Mouse (Mus musculus): ENCODE data around the gene Sv2a. TPM values are rescaled to one million over a fixed set of nuclear protein-coding genes. Genes with fewer than 3 reads are reported as not detected.

Sv2a gene
- total and polyA plus RNA-seq, 2 experiments from 2014 or later, result 157 to 167 TPM

DNA sequence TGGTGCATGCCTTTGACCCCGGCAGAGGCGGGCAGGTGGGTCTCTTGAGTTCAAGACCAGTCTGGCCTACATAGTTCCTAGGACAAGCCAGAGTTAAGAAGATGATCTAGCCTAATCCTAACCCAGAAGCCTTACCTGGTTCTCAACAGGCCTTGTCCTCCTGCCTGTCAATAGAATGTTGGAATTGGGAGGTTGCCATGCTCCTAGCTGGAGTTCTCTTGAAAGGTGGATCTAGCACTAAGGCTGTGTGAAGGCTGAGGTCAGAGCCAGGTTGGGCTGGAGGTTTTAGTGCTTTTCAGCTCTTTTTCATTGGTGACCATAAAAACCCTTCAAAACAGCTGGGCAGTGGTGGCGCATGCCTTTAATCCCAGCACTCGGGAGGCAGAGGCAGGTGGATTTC lies 2.5 kb upstream of the Sv2a start:
- no peak overlapping the region for H3K27ac ChIP-seq (ENCODE audit: low read depth, low read length)
- H3K36me3 ChIP-seq (ENCODE audit: insufficient read depth, low read length), result peaks cover 4% of the 10 kb centered on the region; the same call in 1 of the 2 replicates
- WGBS, result 89% methylated on average over 4 of the region's 4 CpGs
- no peak overlapping the region for H3K9ac ChIP-seq (replicated peaks; ENCODE audit: low read length, poor library complexity, severe bottlenecking)
- no peak overlapping the region for H3K4me2 ChIP-seq (ENCODE audit: low read depth, low read length, poor library complexity, severe bottlenecking)
- H3K4me1 ChIP-seq (ENCODE audit: insufficient read depth, low read length), result peaks cover 7% of the 10 kb centered on the region; the same call in 1 of the 2 replicates
- no peak overlapping the region for H3K4me3 ChIP-seq (ENCODE audit: low read depth, low read length)
- ATAC-seq (ENCODE audit: low FRiP score) (no peak), DNase-seq (ENCODE audit: low spot score) (no peak)
- no peaks in the 10 kb centered on the region for H3K27me3 ChIP-seq (ENCODE audit: insufficient read depth, low read length)
- no peak for TF ChIP-seq CTCF (IDR thresholded peaks at IDR 0.05)
- H3K9me3 ChIP-seq (ENCODE audit: low read length), result no peaks in the 10 kb centered on the region

DNA sequence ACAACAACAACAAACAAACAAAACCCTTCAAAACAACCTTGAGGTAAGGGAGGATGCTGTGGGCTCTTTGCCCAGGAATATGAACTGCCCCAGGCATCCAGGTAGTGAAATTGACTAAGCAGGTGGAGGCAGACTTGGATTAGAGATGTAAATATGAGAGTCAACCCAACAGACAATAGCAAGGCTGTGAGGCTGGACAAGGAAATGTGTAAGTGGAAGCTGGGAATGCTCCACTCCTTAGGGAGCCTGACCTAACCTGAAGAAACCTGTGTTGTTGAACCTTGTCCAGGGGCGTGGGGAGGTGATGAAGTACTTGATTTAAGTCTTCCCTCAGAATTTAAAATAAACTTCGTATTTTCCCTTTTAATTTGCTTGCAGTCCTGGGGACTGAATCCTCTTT lies 2.0 kb upstream of the Sv2a start:
- peaks cover 4% of the 10 kb centered on the region; the same call in 1 of the 2 replicates for H3K36me3 ChIP-seq (ENCODE audit: insufficient read depth, low read length)
- no peak for DNase-seq (ENCODE audit: low spot score)
- no peaks in the 10 kb centered on the region for H3K27me3 ChIP-seq (ENCODE audit: insufficient read depth, low read length)
- H3K4me2 ChIP-seq (ENCODE audit: low read depth, low read length, poor library complexity, severe bottlenecking), result no peak overlapping the region
- WGBS, result 87% methylated on average over 2 of the region's 2 CpGs
- no peak overlapping the region for H3K4me3 ChIP-seq (ENCODE audit: low read depth, low read length)
- H3K9me3 ChIP-seq (ENCODE audit: low read length), result no peaks in the 10 kb centered on the region
- H3K27ac ChIP-seq (ENCODE audit: low read depth, low read length), result no peak overlapping the region
- no peak overlapping the region for H3K9ac ChIP-seq (replicated peaks; ENCODE audit: low read length, poor library complexity, severe bottlenecking)
- ATAC-seq (ENCODE audit: low FRiP score), result no peak
- TF ChIP-seq CTCF (IDR thresholded peaks at IDR 0.05), result no peak
- H3K4me1 ChIP-seq (ENCODE audit: insufficient read depth, low read length), result peaks cover 8% of the 10 kb centered on the region; the same call in 1 of the 2 replicates

DNA sequence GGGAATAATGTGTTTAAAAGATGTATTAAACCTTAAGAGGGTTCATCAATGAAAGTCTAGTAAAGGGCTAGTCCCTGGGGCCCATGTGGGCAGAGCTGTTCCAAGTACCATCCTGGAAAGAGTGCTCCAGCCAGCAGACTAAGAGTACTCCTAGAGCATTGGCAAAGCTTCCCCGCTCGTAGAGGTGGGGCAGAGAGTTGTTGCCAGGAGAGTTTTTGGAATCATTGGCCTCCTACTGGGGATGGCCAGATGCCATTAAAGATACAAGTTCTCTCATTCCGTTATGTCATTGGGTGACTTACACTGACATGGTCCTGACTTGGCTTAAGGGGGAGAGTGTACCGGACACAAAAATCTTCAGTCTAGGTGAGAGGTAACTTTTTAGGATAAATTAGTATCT lies 1.4 kb upstream of the Sv2a start:
- Histone ChIP-seq H3K27ac (ENCODE audit: low read depth, low read length) (no peak overlapping the region), H3K4me3 (ENCODE audit: low read depth, low read length) (no peak overlapping the region), H3K27me3 (ENCODE audit: insufficient read depth, low read length) (no peaks in the 10 kb centered on the region), H3K4me2 (ENCODE audit: low read depth, low read length, poor library complexity, severe bottlenecking) (no peak overlapping the region), H3K4me1 (ENCODE audit: insufficient read depth, low read length) (peaks cover 8% of the 10 kb centered on the region; the same call in 1 of the 2 replicates), H3K9ac (replicated peaks; ENCODE audit: low read length, poor library complexity, severe bottlenecking) (no peak overlapping the region), H3K9me3 (ENCODE audit: low read length) (no peaks in the 10 kb centered on the region), H3K36me3 (ENCODE audit: insufficient read depth, low read length) (peaks cover 5% of the 10 kb centered on the region; the same call in 1 of the 2 replicates)
- WGBS, result 62% methylated on average over 4 of the region's 4 CpGs
- ATAC-seq (ENCODE audit: low FRiP score), result no peak
- TF ChIP-seq CTCF (IDR thresholded peaks at IDR 0.05), result no peak
- DNase-seq (ENCODE audit: low spot score), result peak; percentile 61

DNA sequence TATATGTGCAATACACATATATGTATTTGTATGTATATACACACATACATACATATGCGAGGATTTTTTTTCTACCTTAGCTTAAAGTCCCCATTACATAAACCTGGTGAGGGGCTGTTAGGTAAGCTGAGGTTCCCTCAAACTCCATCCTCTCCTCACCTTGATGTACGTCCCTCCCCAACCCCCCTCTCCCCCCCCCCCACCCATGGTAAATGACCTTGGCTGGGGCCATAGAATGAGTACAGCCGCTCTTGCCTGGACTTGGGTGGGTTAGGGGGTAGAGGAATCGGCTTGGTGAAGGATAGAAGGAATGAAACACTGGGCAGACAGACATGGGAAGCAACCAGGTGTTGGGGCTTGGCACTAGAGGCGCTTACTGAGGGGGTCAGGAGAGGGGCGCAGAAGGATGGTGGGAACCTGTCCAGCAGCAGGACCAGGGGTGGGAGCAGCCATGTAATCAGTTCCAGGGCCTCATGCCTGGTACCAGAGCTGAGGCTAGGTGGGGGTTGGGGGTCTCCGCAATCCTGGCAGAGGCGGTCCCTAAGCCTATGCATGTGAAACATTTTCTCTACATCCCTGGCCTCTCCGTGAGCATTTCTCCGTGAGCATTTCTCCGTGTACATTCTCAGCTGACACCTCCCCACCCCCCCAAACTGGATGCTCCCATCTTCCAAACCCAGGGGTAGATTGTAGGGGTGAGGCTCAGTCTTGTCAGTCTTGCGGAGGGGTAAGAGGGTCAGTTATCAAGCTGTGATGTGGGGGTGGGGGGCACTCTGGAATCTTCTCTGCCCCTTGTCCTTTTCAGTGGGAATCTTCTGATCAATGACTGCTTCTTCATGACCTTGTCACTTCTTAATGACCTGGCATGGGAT lies 795 bp downstream of the Sv2a start:
- peak; percentile 38 for DNase-seq (ENCODE audit: low spot score)

DNA sequence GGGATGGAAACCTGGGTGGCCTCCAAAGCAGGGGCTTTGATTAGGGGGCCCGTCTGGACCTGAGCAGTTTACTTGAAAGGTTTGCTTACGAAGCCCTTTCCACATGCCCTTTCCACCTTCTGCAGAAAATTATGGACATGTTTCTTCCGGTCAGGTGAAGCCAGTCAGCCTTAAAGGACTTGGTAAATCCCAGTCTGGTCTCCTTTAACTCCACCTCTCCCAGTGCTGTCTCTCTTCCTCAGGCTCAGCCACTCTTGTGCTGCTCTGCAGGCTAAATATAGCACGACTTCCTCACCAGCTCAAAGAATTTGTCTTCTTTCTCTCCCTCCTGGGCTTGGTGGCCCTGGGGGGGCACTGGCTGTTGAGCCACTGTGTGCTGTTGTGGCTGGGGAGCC lies 1.4 kb downstream of the Sv2a start:
- Histone ChIP-seq H3K27me3 (ENCODE audit: insufficient read depth, low read length) (no peaks in the 10 kb centered on the region), H3K4me2 (ENCODE audit: low read depth, low read length, poor library complexity, severe bottlenecking) (peak overlapping the region; percentile 63), H3K36me3 (ENCODE audit: insufficient read depth, low read length) (peaks cover 13% of the 10 kb centered on the region; the same call in 1 of the 2 replicates), H3K4me3 (ENCODE audit: low read depth, low read length) (peak overlapping the region; percentile 62), H3K9ac (replicated peaks; ENCODE audit: low read length, poor library complexity, severe bottlenecking) (peak overlapping the region; percentile 85), H3K27ac (ENCODE audit: low read depth, low read length) (peak overlapping the region; percentile 90), H3K4me1 (ENCODE audit: insufficient read depth, low read length) (peaks cover 8% of the 10 kb centered on the region; the same call in 1 of the 2 replicates), H3K9me3 (ENCODE audit: low read length) (no peaks in the 10 kb centered on the region)
- no peak for ATAC-seq (ENCODE audit: low FRiP score)
- DNase-seq (ENCODE audit: low spot score), result no peak
- no peak for TF ChIP-seq CTCF (IDR thresholded peaks at IDR 0.05)
- WGBS, result 21% methylated on average over 4 of the region's 4 CpGs

More for the DNA sequence above, 795 bp downstream of the Sv2a start:
- Histone ChIP-seq H3K27ac (ENCODE audit: low read depth, low read length) (peak overlapping the region; percentile 90), H3K4me2 (ENCODE audit: low read depth, low read length, poor library complexity, severe bottlenecking) (peak overlapping the region; percentile 63), H3K9ac (replicated peaks; ENCODE audit: low read length, poor library complexity, severe bottlenecking) (peak overlapping the region; percentile 85), H3K27me3 (ENCODE audit: insufficient read depth, low read length) (no peaks in the 10 kb centered on the region), H3K4me1 (ENCODE audit: insufficient read depth, low read length) (peaks cover 8% of the 10 kb centered on the region; the same call in 1 of the 2 replicates), H3K36me3 (ENCODE audit: insufficient read depth, low read length) (peaks cover 11% of the 10 kb centered on the region; the same call in 1 of the 2 replicates), H3K9me3 (ENCODE audit: low read length) (no peaks in the 10 kb centered on the region), H3K4me3 (ENCODE audit: low read depth, low read length) (peak overlapping the region; percentile 62)
- whole genome bisulfite sequencing, result 25% methylated on average over 12 of the region's 12 CpGs
- TF ChIP-seq CTCF (IDR thresholded peaks at IDR 0.05), result no peak
- ATAC-seq (ENCODE audit: low FRiP score), result peak; percentile 35

DNA sequence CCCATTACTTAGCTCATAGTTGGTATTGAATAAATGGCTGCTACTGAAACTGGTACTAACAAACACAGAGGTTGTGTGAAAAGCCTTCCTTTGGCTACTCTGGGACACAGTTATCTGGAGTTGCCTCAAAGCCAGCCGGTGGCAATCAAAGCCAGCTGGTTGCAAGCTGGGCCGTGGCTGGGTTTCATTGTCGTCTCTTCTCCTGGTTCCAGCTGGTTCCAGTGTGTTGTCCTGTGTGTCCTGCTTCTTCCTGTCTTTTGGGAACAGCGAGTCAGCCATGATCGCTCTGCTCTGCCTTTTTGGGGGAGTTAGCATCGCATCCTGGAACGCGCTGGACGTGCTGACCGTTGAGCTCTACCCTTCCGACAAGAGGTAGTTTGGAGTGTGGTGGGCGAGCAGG lies 12.0 kb downstream of the Sv2a start:
- ATAC-seq (ENCODE audit: low FRiP score) (no peak), DNase-seq (ENCODE audit: low spot score) (no peak)
- Histone ChIP-seq H3K36me3 (ENCODE audit: insufficient read depth, low read length) (peaks cover 48% of the 10 kb centered on the region), H3K27me3 (ENCODE audit: insufficient read depth, low read length) (no peaks in the 10 kb centered on the region), H3K9me3 (ENCODE audit: low read length) (no peaks in the 10 kb centered on the region), H3K9ac (replicated peaks; ENCODE audit: low read length, poor library complexity, severe bottlenecking) (no peak overlapping the region), H3K4me1 (ENCODE audit: insufficient read depth, low read length) (peaks cover 8% of the 10 kb centered on the region; the same call in 1 of the 2 replicates), H3K4me2 (ENCODE audit: low read depth, low read length, poor library complexity, severe bottlenecking) (no peak overlapping the region), H3K4me3 (ENCODE audit: low read depth, low read length) (no peak overlapping the region), H3K27ac (ENCODE audit: low read depth, low read length) (no peak overlapping the region)
- no peak for TF ChIP-seq CTCF (IDR thresholded peaks at IDR 0.05)
- WGBS, result 70% methylated on average over 12 of the region's 12 CpGs
